Mouse (Mus musculus) retina, postnatal 1 day (tissue): ENCODE measurements around the gene A830018L16Rik.
"Not testable (repeated sequence)": the region's sequence is repeated elsewhere in the genome, so short reads cannot be mapped to it uniquely, and the experiment has no call there.

Experiments used
- DNase-seq: peaks from one replicate; pipeline ENCODE4 v3.0.0-alpha.2; 2012

Gene A830018L16Rik

GRCm38 (mm10) chr1:11413894-11414556 lies at the start of gene A830018L16Rik:
Gene A830018L16Rik (plus strand): TSS chr1:11414105.
- DNase-seq, result peak; percentile 84

GRCm38 (mm10) chr1:11385846-11386245 lies 28.1 kb upstream of the A830018L16Rik start:
- DNase-seq, result no peak

- no peak for DNase-seq
Measured at GRCm38 (mm10) chr1:11395408-11395807, 18.5 kb upstream of the A830018L16Rik start.

- no peak for DNase-seq
Measured at GRCm38 (mm10) chr1:11395996-11396736, 17.7 kb upstream of the A830018L16Rik start.

GRCm38 (mm10) chr1:11401159-11401558 lies 12.7 kb upstream of the A830018L16Rik start:
- no peak for DNase-seq

GRCm38 (mm10) chr1:11405527-11405926 lies 8.4 kb upstream of the A830018L16Rik start:
- no peak for DNase-seq

- no peak for DNase-seq
Measured at GRCm38 (mm10) chr1:11406026-11406425, 7.9 kb upstream of the A830018L16Rik start.

GRCm38 (mm10) chr1:11414560-11414959 lies 655 bp downstream of the A830018L16Rik start:
- DNase-seq, result no peak

GRCm38 (mm10) chr1:11427310-11427709 lies 13.4 kb downstream of the A830018L16Rik start:
- no peak for DNase-seq

GRCm38 (mm10) chr1:11458353-11458752 lies 44.4 kb downstream of the A830018L16Rik start:
- DNase-seq, result no peak

GRCm38 (mm10) chr1:11466325-11466724 lies 52.4 kb downstream of the A830018L16Rik start:
- DNase-seq, result no peak

GRCm38 (mm10) chr1:11467065-11467643 lies 53.2 kb downstream of the A830018L16Rik start:
- DNase-seq, result no peak

- no peak for DNase-seq
Measured at GRCm38 (mm10) chr1:11492936-11493335, 79.0 kb downstream of the A830018L16Rik start.

- no peak for DNase-seq
Measured at GRCm38 (mm10) chr1:11501556-11501955, 87.7 kb downstream of the A830018L16Rik start.

- DNase-seq, result not testable (repeated sequence)
Measured at GRCm38 (mm10) chr1:11549810-11550209, 135.9 kb downstream of the A830018L16Rik start.

- DNase-seq, result peak; percentile 32
Measured at GRCm38 (mm10) chr1:11565309-11565708, 151.4 kb downstream of the A830018L16Rik start.

GRCm38 (mm10) chr1:11566730-11567129 lies 152.8 kb downstream of the A830018L16Rik start:
- DNase-seq, result no peak

GRCm38 (mm10) chr1:11567300-11567885 lies 153.5 kb downstream of the A830018L16Rik start:
- no peak for DNase-seq

GRCm38 (mm10) chr1:11570274-11570673 lies 156.4 kb downstream of the A830018L16Rik start:
- DNase-seq, result no peak

GRCm38 (mm10) chr1:11573462-11573861 lies 159.6 kb downstream of the A830018L16Rik start:
- DNase-seq, result no peak

GRCm38 (mm10) chr1:11580026-11580425 lies 166.1 kb downstream of the A830018L16Rik start:
- DNase-seq, result no peak

- DNase-seq, result no peak
Measured at GRCm38 (mm10) chr1:11588305-11588704, 174.4 kb downstream of the A830018L16Rik start.

GRCm38 (mm10) chr1:11650137-11650536 lies 236.2 kb downstream of the A830018L16Rik start:
- DNase-seq, result no peak
